ENCODE assay signal across 23 mouse cellular contexts in genomic region chr3:50433831-50434230, GRCm38 (mm10). TPM values are rescaled to one million over a fixed set of nuclear protein-coding genes. Genes with fewer than 3 reads are reported as not detected.
DNase-seq lines count a peak whose midpoint lies in the region; ATAC-seq and TF ChIP-seq lines count a peak whose summit lies in the region.
"Had no signal": no experiment of that assay in that cellular context is flagged by ENCODE, and none has a peak within 500 bp of the region (broad histone marks: within the 10 kb centered on the region; RNA-seq: fewer than 3 reads in every experiment).

No protein-coding gene starts in this region.

- H3K4me2 ChIP-seq in kidney, embryonic 15.5 days: no peak overlapping the region
- no peak overlapping the region for H3K4me2 ChIP-seq in kidney, postnatal 0 days (ENCODE audit: low read length)
- no peak overlapping the region for H3K4me2 ChIP-seq in forebrain, postnatal 0 days (ENCODE audit: low read depth)
- H3K4me2 ChIP-seq: embryonic facial prominence, embryonic 13.5 days; embryonic facial prominence, embryonic 15.5 days; forebrain, embryonic 12.5 days had no signal

- no peak overlapping the region for H3K27ac ChIP-seq in kidney, embryonic 15.5 days
- H3K27ac ChIP-seq in kidney, postnatal 0 days: no peak overlapping the region
- H3K27ac ChIP-seq in embryonic facial prominence, embryonic 10.5 days (replicated peaks): peak overlapping the region; percentile 44; the same call in 1 of the 2 replicates
- no peak overlapping the region for H3K27ac ChIP-seq in forebrain, postnatal 0 days (ENCODE audit: low read depth, low read length)
- H3K27ac ChIP-seq: embryonic facial prominence, embryonic 13.5 days; embryonic facial prominence, embryonic 15.5 days; forebrain, embryonic 10.5 days; forebrain, embryonic 12.5 days had no signal

- ATAC-seq in kidney, embryonic 15.5 days (replicated peaks; ENCODE audit: low FRiP score): peak; percentile 75
- peak; percentile 40; the same call in 1 of the 2 replicates for ATAC-seq in kidney, postnatal 0 days (replicated peaks; ENCODE audit: low FRiP score, low read depth)
- no peak for ATAC-seq in forebrain, postnatal 0 days
- ATAC-seq: activated CD4-positive, CD25-positive, alpha-beta regulatory T cell, adult 4 months; forebrain, embryonic 14.5 days; forebrain, embryonic 16.5 days had no signal

- H3K4me1 ChIP-seq in kidney, embryonic 15.5 days: 0 out of 2 replicates have a peak, but pooled peaks cover 8% of the 10 kb centered on the region
- H3K4me1 ChIP-seq in kidney, postnatal 0 days (replicated peaks; ENCODE audit: insufficient read depth, low read length): no peaks in the 10 kb centered on the region
- peaks cover 22% of the 10 kb centered on the region for H3K4me1 ChIP-seq in embryonic facial prominence, embryonic 10.5 days
- H3K4me1 ChIP-seq in forebrain, postnatal 0 days (ENCODE audit: insufficient read depth): no peaks in the 10 kb centered on the region
- H3K4me1 ChIP-seq: embryonic facial prominence, embryonic 15.5 days; forebrain, embryonic 12.5 days had no signal

- no peak overlapping the region for H3K4me3 ChIP-seq in kidney, embryonic 15.5 days (replicated peaks)
- no peak overlapping the region for H3K4me3 ChIP-seq in kidney, postnatal 0 days (replicated peaks; ENCODE audit: low read depth, low read length)
- no peak overlapping the region for H3K4me3 ChIP-seq in embryonic facial prominence, embryonic 10.5 days
- no peak overlapping the region for H3K4me3 ChIP-seq in forebrain, postnatal 0 days (ENCODE audit: low read depth, low read length)
- H3K4me3 ChIP-seq: embryonic facial prominence, embryonic 13.5 days; embryonic facial prominence, embryonic 15.5 days; erythroblast, embryonic 14.5 days; forebrain, embryonic 10.5 days; forebrain, embryonic 12.5 days had no signal

- no peaks in the 10 kb centered on the region for H3K27me3 ChIP-seq in kidney, embryonic 15.5 days
- no peaks in the 10 kb centered on the region for H3K27me3 ChIP-seq in kidney, postnatal 0 days (ENCODE audit: insufficient read depth, low read length)
- H3K27me3 ChIP-seq in embryonic facial prominence, embryonic 10.5 days (replicated peaks; ENCODE audit: low read depth, poor library complexity, severe bottlenecking): no peaks in the 10 kb centered on the region
- no peaks in the 10 kb centered on the region for H3K27me3 ChIP-seq in forebrain, postnatal 0 days (ENCODE audit: insufficient read depth, low read length)
- H3K27me3 ChIP-seq: embryonic facial prominence, embryonic 13.5 days; embryonic facial prominence, embryonic 15.5 days; forebrain, embryonic 12.5 days had no signal

- TF ChIP-seq CTCF in kidney, postnatal 0 days (IDR thresholded peaks at IDR 0.05; ENCODE audit: low read depth): no peak
- no peak for TF ChIP-seq CTCF in forebrain, postnatal 0 days (IDR thresholded peaks at IDR 0.05; ENCODE audit: low read depth)

- H3K36me3 ChIP-seq in kidney, embryonic 15.5 days: no peaks in the 10 kb centered on the region
- no peaks in the 10 kb centered on the region for H3K36me3 ChIP-seq in kidney, postnatal 0 days (ENCODE audit: insufficient read depth, low read length)
- H3K36me3 ChIP-seq in embryonic facial prominence, embryonic 10.5 days (replicated peaks): no peaks in the 10 kb centered on the region
- no peaks in the 10 kb centered on the region for H3K36me3 ChIP-seq in forebrain, postnatal 0 days (ENCODE audit: insufficient read depth)
- H3K36me3 ChIP-seq: embryonic facial prominence, embryonic 13.5 days; embryonic facial prominence, embryonic 15.5 days; forebrain, embryonic 10.5 days; forebrain, embryonic 12.5 days had no signal

- no peaks in the 10 kb centered on the region for H3K9me3 ChIP-seq in kidney, embryonic 15.5 days (replicated peaks)
- H3K9me3 ChIP-seq in kidney, postnatal 0 days (replicated peaks; ENCODE audit: low read length): no peaks in the 10 kb centered on the region
- H3K9me3 ChIP-seq in embryonic facial prominence, embryonic 10.5 days: no peaks in the 10 kb centered on the region
- H3K9me3 ChIP-seq in forebrain, postnatal 0 days (ENCODE audit: low read length): no peaks in the 10 kb centered on the region
- H3K9me3 ChIP-seq: embryonic facial prominence, embryonic 13.5 days; embryonic facial prominence, embryonic 15.5 days; forebrain, embryonic 10.5 days; forebrain, embryonic 12.5 days had no signal

- 56% methylated on average over 4 of the region's 4 CpGs for WGBS in kidney, embryonic 15.5 days
- 44% methylated on average over 4 of the region's 4 CpGs for WGBS in kidney, postnatal 0 days
- WGBS in embryonic facial prominence, embryonic 10.5 days: 69% methylated on average over 4 of the region's 4 CpGs
- 74% methylated on average over 4 of the region's 4 CpGs for WGBS in forebrain, postnatal 0 days

- DNase-seq in kidney, postnatal 10 days: no peak
- peak; percentile 20 for DNase-seq in kidney, postnatal 0 days (ENCODE audit: low spot score)
- no peak for DNase-seq in kidney, postnatal 4 days
- no peak for DNase-seq in embryonic facial prominence, embryonic 10.5 days (ENCODE audit: low spot score)
- DNase-seq in forebrain, postnatal 0 days: no peak
- DNase-seq in left cerebral cortex, postnatal 4 days: no peak
- DNase-seq: adrenal gland, adult 8-10 months; adrenal gland, postnatal 14 days; adrenal gland, postnatal 36 days; cerebellum, adult 11-12 months; cerebellum, adult 2 months; cerebellum, adult 9-10 months; cerebellum, postnatal 10 days; cerebellum, postnatal 25 days had no signal

- intact Hi-C loops in left cerebral cortex, postnatal 4 days (cut with DNase I): no loop called here

- no peak overlapping the region for H3K9ac ChIP-seq in kidney, embryonic 15.5 days
- H3K9ac ChIP-seq in kidney, postnatal 0 days (ENCODE audit: low read depth, low read length): no peak overlapping the region
- H3K9ac ChIP-seq in forebrain, postnatal 0 days: no peak overlapping the region
- H3K9ac ChIP-seq: embryonic facial prominence, embryonic 13.5 days; embryonic facial prominence, embryonic 15.5 days; forebrain, embryonic 12.5 days had no signal

RNA-seq across cellular contexts. Expression of gene Slc7a11, which starts 9.6 kb away (rescaled TPM):
- polyA plus RNA-seq in kidney, embryonic 15.5 days (2015; fragmentation: Nextera tagmentation; extraction: Ambion mirVana): 0.19 and 0.29 TPM in 2 replicates
- 0.20 and 0.24 TPM in 2 replicates for polyA plus RNA-seq in kidney, postnatal 0 days (2015; fragmentation: Nextera tagmentation; extraction: Ambion mirVana)
- 1.3 and 1.5 TPM in 2 replicates for polyA plus RNA-seq in embryonic facial prominence, embryonic 10.5 days (2016; fragmentation: Nextera tagmentation; extraction: Ambion mirVana)
- 12.9 and 19.0 TPM in 2 replicates for total RNA-seq in forebrain, postnatal 0 days (2014; rRNA removed)
- polyA plus RNA-seq in forebrain, postnatal 0 days (2015; fragmentation: Nextera tagmentation; extraction: Ambion mirVana): 2.5 and 3.8 TPM in 2 replicates
- 10 to 100 TPM; 16.3 to 17.8 TPM for total RNA-seq in left cerebral cortex, postnatal 4 days (2021)
- polyA plus RNA-seq: erythroblast, embryonic 14.5 days had no signal
